23 mouse cellular contexts compared by ENCODE assay signal in the genomic region with DNA sequence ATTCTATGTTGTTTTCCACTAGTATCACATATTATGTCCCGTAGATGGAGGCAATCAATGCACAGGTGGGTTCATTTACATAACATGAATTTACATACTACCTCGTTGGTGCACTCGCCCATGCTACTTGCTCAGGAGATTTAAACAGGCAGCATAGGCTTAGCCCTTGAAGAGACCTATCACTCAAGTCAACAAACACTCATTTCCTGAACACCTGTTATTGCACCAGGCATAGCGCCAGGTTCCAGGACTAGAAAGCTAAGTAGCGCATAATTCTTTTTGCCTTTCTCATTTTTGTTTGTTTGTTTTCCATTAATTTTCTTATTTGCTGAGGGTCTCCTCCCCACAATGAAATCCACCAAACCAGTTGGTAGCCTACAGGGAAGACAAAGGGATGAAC.
A peak's percentile ranks its signal among the peaks of the same experiment; 100 is the strongest.
DNase-seq lines count a peak whose midpoint lies in the region; ATAC-seq lines count a peak whose summit lies in the region.
"Had no signal": no experiment of that assay in that cellular context is flagged by ENCODE, and none has a peak within 500 bp of the region (broad histone marks: within the 10 kb centered on the region; RNA-seq: fewer than 3 reads in every experiment).

No protein-coding gene starts in this region.

- DNase-seq in left cerebral cortex, postnatal 4 days, result peak; percentile 16
- DNase-seq in left cerebral cortex, adult 11 months (ENCODE audit: low spot score), result no peak
- peak; percentile 73 to 75 for DNase-seq in cerebellum, postnatal 36 days
- peak; percentile 38 for DNase-seq in lung, postnatal 10 days
- no peak for DNase-seq in left cerebral cortex, adult 8-10 months (ENCODE audit: low spot score in 2 of 2)
- DNase-seq: adrenal gland, postnatal 25 days; embryo, embryonic 11 days; gastrocnemius, postnatal 25 days; heart, adult 2 months; kidney, adult 2 months; kidney, postnatal 14 days; right cerebral cortex, adult 18-20 months; thymus, postnatal 25 days had no signal

- whole genome bisulfite sequencing in midbrain, embryonic 13.5 days, result 88% methylated on average over 5 of the region's 5 CpGs

- H3K36me3 ChIP-seq in midbrain, embryonic 13.5 days, result no peaks in the 10 kb centered on the region
- H3K36me3 ChIP-seq: embryonic facial prominence, embryonic 15.5 days; G1E; limb, embryonic 12.5 days; liver, embryonic 12.5 days; neural tube, embryonic 12.5 days had no signal

- H3K27ac ChIP-seq in midbrain, embryonic 13.5 days, result no peak overlapping the region
- H3K27ac ChIP-seq: embryonic facial prominence, embryonic 15.5 days; heart, adult 2 months; limb, embryonic 12.5 days; liver, embryonic 12.5 days; macrophage; neural tube, embryonic 12.5 days had no signal

- H3K27me3 ChIP-seq in midbrain, embryonic 13.5 days, result no peaks in the 10 kb centered on the region
- H3K27me3 ChIP-seq: embryonic facial prominence, embryonic 15.5 days; limb, embryonic 12.5 days; liver, embryonic 12.5 days; neural tube, embryonic 12.5 days had no signal

- H3K4me1 ChIP-seq in midbrain, embryonic 13.5 days (replicated peaks), result no peaks in the 10 kb centered on the region
- H3K4me1 ChIP-seq: embryonic facial prominence, embryonic 15.5 days; limb, embryonic 12.5 days; liver, embryonic 12.5 days; neural tube, embryonic 12.5 days had no signal

- H3K4me3 ChIP-seq in midbrain, embryonic 13.5 days (replicated peaks), result no peak overlapping the region
- H3K4me3 ChIP-seq: embryonic facial prominence, embryonic 15.5 days; heart, adult 2 months; limb, embryonic 12.5 days; liver, embryonic 12.5 days; neural tube, embryonic 12.5 days had no signal

- ATAC-seq in midbrain, embryonic 13.5 days, result no peak
- ATAC-seq in megakaryocyte-erythroid progenitor cell, adult 5-6 weeks (replicated peaks; ENCODE audit: low FRiP score, low TSS enrichment, poor library complexity, severe bottlenecking), result no peak
- ATAC-seq: forebrain, embryonic 16.5 days; liver, embryonic 12.5 days had no signal

- H3K4me2 ChIP-seq in midbrain, embryonic 13.5 days (replicated peaks), result no peak overlapping the region
- H3K4me2 ChIP-seq: embryonic facial prominence, embryonic 15.5 days; limb, embryonic 12.5 days; liver, embryonic 12.5 days; midbrain, embryonic 11.5 days; neural tube, embryonic 12.5 days had no signal

- intact Hi-C loops in left cerebral cortex, postnatal 4 days (cut with DNase I), result no loop called here

- H3K9me3 ChIP-seq in midbrain, embryonic 13.5 days, result no peaks in the 10 kb centered on the region
- H3K9me3 ChIP-seq: embryonic facial prominence, embryonic 15.5 days; limb, embryonic 12.5 days; liver, embryonic 12.5 days; neural tube, embryonic 12.5 days had no signal

- no peak overlapping the region for H3K9ac ChIP-seq in midbrain, embryonic 13.5 days (replicated peaks)
- H3K9ac ChIP-seq: embryonic facial prominence, embryonic 15.5 days; limb, embryonic 12.5 days; liver, embryonic 12.5 days; neural tube, embryonic 12.5 days had no signal

Comparison
In these comparisons a context has a peak if more than half of its experiments do, and no peak if none do; other contexts are left out.
1. DNase-seq: peak in left cerebral cortex, postnatal 4 days (single experiment), cerebellum, postnatal 36 days (2 of 2) and lung, postnatal 10 days (single experiment); none in left cerebral cortex, adult 11 months (single experiment) and left cerebral cortex, adult 8-10 months (0 of 2).